Mouse (Mus musculus) CH12.LX (cell line): Measurements from ENCODE around the gene Arfgap3.
"Not testable (repeated sequence)": the region's sequence is repeated elsewhere in the genome, so short reads cannot be mapped to it uniquely, and the experiment has no call there.

ENCODE experiments used
- CHD2 ChIP-seq: IDR thresholded peaks from 2 replicates; pipeline ENCODE4 v1.6.1; 2011; ENCODE audit warnings: low read length, improper control_type of control experiment
- CTCF ChIP-seq, 2 experiments: IDR thresholded peaks in 1 of 2; conservative IDR thresholded peaks in 1 of 2; 2 replicates each; pipeline ENCODE4 v1.5.1; 2011 to 2012; ENCODE audit warnings: low read depth in 2 of 2, low read length in 2 of 2, improper control_type of control experiment in 1 of 2, inconsistent platforms in 1 of 2, mild to moderate bottlenecking in 1 of 2, moderate library complexity in 1 of 2
- ELF1 ChIP-seq: IDR thresholded peaks from 2 replicates; pipeline ENCODE4 v1.6.1; 2014; ENCODE audit warnings: low read depth, mild to moderate bottlenecking, inconsistent platforms, low read length, improper control_type of control experiment
- EP300 ChIP-seq: IDR thresholded peaks from 2 replicates; pipeline ENCODE4 v1.6.1; 2011; ENCODE audit warnings: low read length, improper control_type of control experiment
- POLR2A ChIP-seq: IDR thresholded peaks from 2 replicates; pipeline ENCODE4 v1.6.1; 2011; ENCODE audit warnings: low read depth, mild to moderate bottlenecking, improper control_type of control experiment, low read length
- POLR2AphosphoS2 ChIP-seq: IDR thresholded peaks from 2 replicates; pipeline ENCODE4 v1.6.1; 2011; ENCODE audit warnings: low read depth, low read length, improper control_type of control experiment
- TBP ChIP-seq: conservative IDR thresholded peaks from 2 replicates; pipeline ENCODE4 v1.6.1; 2011; ENCODE audit warnings: low read depth, low read length, improper control_type of control experiment
- ZC3H11A ChIP-seq: IDR thresholded peaks from 2 replicates; pipeline ENCODE4 v1.6.1; 2012; ENCODE audit warnings: low read depth, mild to moderate bottlenecking, inconsistent platforms, low read length, improper control_type of control experiment
- ZNF384 ChIP-seq: IDR thresholded peaks from 2 replicates; pipeline ENCODE4 v1.6.1; 2012; ENCODE audit warnings: low read depth, low read length, improper control_type of control experiment, inconsistent platforms

- TF ChIP-seq ELF1; TBP; CTCF (conservative IDR thresholded peaks at IDR 0.05 in 1 of 2, IDR thresholded peaks at IDR 0.05 in 1 of 2; ENCODE audit: low read depth in 2 of 2, low read length in 2 of 2); CHD2; POLR2A; ZNF384; POLR2AphosphoS2; ZC3H11A; EP300: not testable (repeated sequence)
Observed at GRCm38 (mm10) chr15:83271221-83271620, 78.8 kb downstream of the Arfgap3 start.
